Mouse (Mus musculus): ENCODE results near the gene Dvl2.
A peak's percentile ranks its signal among the peaks of the same experiment; 100 is the strongest.

The Dvl2 gene

GRCm38 (mm10) chr11:69981141-69981762 lies 19.1 kb upstream of the Dvl2 start, which contains the start of gene Ctdnep1:
TSS of gene Ctdnep1 (plus strand) at chr11:69981156.
- no peak for DNase-seq (ENCODE audit: low spot score)

GRCm38 (mm10) chr11:69982225-69982624 lies 18.2 kb upstream of the Dvl2 start, which contains the start of gene Elp5:
TSS of gene Elp5 (minus strand) at chr11:69982517.
- no peak for DNase-seq (ENCODE audit: low spot score)

GRCm38 (mm10) chr11:69982877-69983276 lies 17.5 kb upstream of the Dvl2 start:
- no peak for DNase-seq (ENCODE audit: low spot score)

- no peak for DNase-seq (ENCODE audit: low spot score)
Measured at GRCm38 (mm10) chr11:69983377-69983776, 17.0 kb upstream of the Dvl2 start.

GRCm38 (mm10) chr11:69984431-69984830 lies 16.0 kb upstream of the Dvl2 start:
- no peak for DNase-seq (ENCODE audit: low spot score)

- DNase-seq (ENCODE audit: low spot score), result no peak
Measured at GRCm38 (mm10) chr11:69989949-69990348, 10.4 kb upstream of the Dvl2 start.

- DNase-seq (ENCODE audit: low spot score), result peak; percentile 97
Measured at GRCm38 (mm10) chr11:69990850-69991691, 9.3 kb upstream of the Dvl2 start, which contains the start of gene Gabarap. TSS of gene Gabarap (plus strand) at chr11:69991143.

GRCm38 (mm10) chr11:69991711-69992110 lies 8.7 kb upstream of the Dvl2 start:
- no peak for DNase-seq (ENCODE audit: low spot score)

- DNase-seq (ENCODE audit: low spot score), result no peak
Measured at GRCm38 (mm10) chr11:69992396-69992795, 8.0 kb upstream of the Dvl2 start.

- no peak for DNase-seq (ENCODE audit: low spot score)
Measured at GRCm38 (mm10) chr11:69992932-69993331, 7.5 kb upstream of the Dvl2 start.

GRCm38 (mm10) chr11:69994401-69995090 lies 5.8 kb upstream of the Dvl2 start:
- no peak for DNase-seq (ENCODE audit: low spot score)

- peak; percentile 98 for DNase-seq (ENCODE audit: low spot score)
Measured at GRCm38 (mm10) chr11:69995391-69995960, 4.9 kb upstream of the Dvl2 start, which contains the start of gene Phf23. TSS of gene Phf23 (plus strand) at chr11:69995777.

GRCm38 (mm10) chr11:69996161-69997061 lies 4.0 kb upstream of the Dvl2 start:
- DNase-seq (ENCODE audit: low spot score), result no peak

GRCm38 (mm10) chr11:69997070-69997509 lies 3.3 kb upstream of the Dvl2 start:
- DNase-seq (ENCODE audit: low spot score), result peak; percentile 84

GRCm38 (mm10) chr11:69998567-69999491 lies 1.6 kb upstream of the Dvl2 start:
- DNase-seq (ENCODE audit: low spot score), result no peak

GRCm38 (mm10) chr11:69999666-70000065 lies 729 bp upstream of the Dvl2 start:
- no peak for DNase-seq (ENCODE audit: low spot score)

GRCm38 (mm10) chr11:70001159-70001558 lies 764 bp downstream of the Dvl2 start:
- no peak for DNase-seq (ENCODE audit: low spot score)

- DNase-seq (ENCODE audit: low spot score), result no peak
Measured at GRCm38 (mm10) chr11:70001865-70002264, 1.5 kb downstream of the Dvl2 start.

- DNase-seq (ENCODE audit: low spot score), result no peak
Measured at GRCm38 (mm10) chr11:70002471-70002870, 2.1 kb downstream of the Dvl2 start.

- DNase-seq (ENCODE audit: low spot score), result no peak
Measured at GRCm38 (mm10) chr11:70005521-70005920, 5.1 kb downstream of the Dvl2 start.
